ENCODE assay signal across 8 mouse cellular contexts in the genomic region with DNA sequence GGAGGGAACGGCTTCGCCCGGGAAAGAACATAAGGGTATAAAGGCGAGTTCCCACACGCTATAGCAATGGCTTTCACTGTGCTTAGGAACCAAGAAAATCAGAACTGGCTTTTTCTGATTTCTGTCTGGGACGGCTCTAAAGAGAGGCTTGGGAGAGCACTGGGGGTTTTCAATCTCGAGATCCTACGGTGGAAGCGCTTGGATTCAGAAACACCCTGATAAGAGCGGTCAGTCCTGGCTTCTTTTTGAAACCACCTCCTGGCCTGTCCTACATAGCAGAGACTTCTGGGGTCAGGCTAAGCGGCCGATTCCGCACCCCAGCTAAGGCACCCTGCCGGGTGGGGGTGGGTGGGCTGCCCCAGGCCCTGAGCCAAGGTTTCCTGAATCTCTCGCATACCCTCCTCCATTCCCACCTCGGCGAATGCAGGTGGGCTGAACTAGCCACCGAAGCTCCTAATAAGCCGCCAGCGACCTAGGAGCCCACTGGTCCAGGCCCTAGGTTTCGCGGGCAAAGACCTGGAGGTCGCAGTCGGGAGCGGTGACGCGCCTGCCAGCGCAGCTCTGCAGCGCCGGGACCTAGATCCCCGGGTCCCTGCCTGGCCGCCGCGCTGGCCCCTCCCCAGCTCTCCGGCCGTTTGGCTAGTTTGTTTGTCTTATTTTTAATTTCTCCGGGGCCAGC. TPM values are rescaled to one million over a fixed set of nuclear protein-coding genes. Genes with fewer than 3 reads are reported as not detected.
A peak's percentile ranks its signal among the peaks of the same experiment; 100 is the strongest.
DNase-seq lines count a peak whose midpoint lies in the region; ATAC-seq and TF ChIP-seq lines count a peak whose summit lies in the region.

No protein-coding gene starts in this region.

- H3K27ac ChIP-seq in cerebellum, adult 2 months (ENCODE audit: insufficient read depth, low read length), result peak overlapping the region; percentile 96
- peak overlapping the region; percentile 93 for H3K27ac ChIP-seq in intestine, embryonic 16.5 days (ENCODE audit: low read length)

- H3K9ac ChIP-seq in intestine, embryonic 16.5 days (ENCODE audit: low read depth, low read length), result peak overlapping the region; percentile 94

- H3ac ChIP-seq in myocyte (ENCODE audit: control insufficient read depth, insufficient read length), result peak overlapping the region; percentile 93

- intact Hi-C loops in left cerebral cortex, postnatal 4 days (cut with DNase I), result no loop called here

- TF ChIP-seq CTCF in cerebellum, adult 2 months (IDR thresholded peaks at IDR 0.05; ENCODE audit: borderline replicate concordance, insufficient read depth, low read depth, low read length), result no peak

- no peaks in the 10 kb centered on the region for H3K4me1 ChIP-seq in cerebellum, adult 2 months (ENCODE audit: control insufficient read depth, insufficient read depth, low read length)
- peaks cover 28% of the 10 kb centered on the region for H3K4me1 ChIP-seq in intestine, embryonic 16.5 days (ENCODE audit: control insufficient read depth, insufficient read depth, low read length)

- peak overlapping the region; percentile 98 for H3K4me2 ChIP-seq in intestine, embryonic 16.5 days (ENCODE audit: low read depth, low read length)
- H3K4me2 ChIP-seq in myocyte (ENCODE audit: low read depth), result peak overlapping the region; percentile 86

- no peak for TF ChIP-seq POLR2A in cerebellum, adult 2 months (IDR thresholded peaks at IDR 0.05; ENCODE audit: borderline replicate concordance, insufficient read depth, low read length)
- TF ChIP-seq POLR2A in myocyte (IDR thresholded peaks at IDR 0.05; ENCODE audit: insufficient read length, low read depth), result peak; percentile 7

- H3K9me3 ChIP-seq in intestine, embryonic 16.5 days (ENCODE audit: control insufficient read depth, low read length), result no peaks in the 10 kb centered on the region

- H3K4me3 ChIP-seq in cerebellum, adult 2 months (replicated peaks; ENCODE audit: insufficient read depth, low read depth, low read length), result peak overlapping the region; percentile 76
- H3K4me3 ChIP-seq in intestine, embryonic 16.5 days (ENCODE audit: low read length), result peak overlapping the region; percentile 77
- H3K4me3 ChIP-seq in myocyte, result peak overlapping the region; percentile 100

- no peaks in the 10 kb centered on the region for H3K36me3 ChIP-seq in intestine, embryonic 16.5 days (ENCODE audit: control insufficient read depth, insufficient read depth, low read length)
- H3K36me3 ChIP-seq in myocyte (ENCODE audit: control insufficient read depth, insufficient read depth), result peaks cover 7% of the 10 kb centered on the region

- 2% methylated on average over 37 of the region's 37 CpGs for WGBS in cerebellum, adult 2 months
- WGBS in intestine, embryonic 16.5 days, result 6% methylated on average over 37 of the region's 37 CpGs

- peak; percentile 13; the same call in 1 of the 2 replicates for ATAC-seq in intestine, embryonic 16.5 days

- H3K27me3 ChIP-seq in cerebellum, adult 2 months (ENCODE audit: control insufficient read depth, insufficient read depth, low read length), result no peaks in the 10 kb centered on the region
- no peaks in the 10 kb centered on the region for H3K27me3 ChIP-seq in intestine, embryonic 16.5 days (replicated peaks; ENCODE audit: control insufficient read depth, insufficient read depth, low read length)
- H3K27me3 ChIP-seq in myocyte (ENCODE audit: control insufficient read depth, insufficient read depth, insufficient read length), result no peaks in the 10 kb centered on the region

- peaks cover 42% of the 10 kb centered on the region for H3K79me2 ChIP-seq in myocyte (ENCODE audit: control insufficient read depth, insufficient read depth)

- DNase-seq in cerebellum, adult 2 months, result no peak
- DNase-seq in cerebellum, postnatal 36 days, result no peak
- DNase-seq in thymus, postnatal 25 days, result peak; percentile 24
- DNase-seq in thymus, postnatal 4 days, result no peak
- no peak for DNase-seq in right cerebral cortex, postnatal 4 days
- DNase-seq in left cerebral cortex, postnatal 4 days, result no peak

TF ChIP-seq in myocyte, 11 proteins besides CTCF, POLR2A, EP300 and RAD21:
- TF ChIP-seq MYOG (IDR thresholded peaks at IDR 0.05; ENCODE audit: control insufficient read depth in 1 of 3, insufficient read depth in 1 of 3, insufficient read length in 2 of 3, low read depth in 2 of 3), result no peak
- TF ChIP-seq USF1 (IDR thresholded peaks at IDR 0.05; ENCODE audit: low read depth), result no peak
- no peak for TF ChIP-seq MAX (IDR thresholded peaks at IDR 0.05; ENCODE audit: low read depth)
- TF ChIP-seq REST (IDR thresholded peaks at IDR 0.05; ENCODE audit: insufficient read depth, insufficient read length), result no peak
- TF ChIP-seq POLR2AphosphoS2 (IDR thresholded peaks at IDR 0.05; ENCODE audit: insufficient read length, low read depth), result no peak
- TF ChIP-seq TCF3 (IDR thresholded peaks at IDR 0.05; ENCODE audit: insufficient read length, low read depth), result no peak

RNA-seq across cellular contexts. Expression of a gene that starts 0.6 kb away (rescaled TPM):
- polyA plus RNA-seq in cerebellum, adult 2 months (2012; rRNA removed), result 45.6 and 52.7 TPM in 2 replicates
- 10.6 and 12.4 TPM in 2 replicates for polyA plus RNA-seq in intestine, embryonic 16.5 days (2015; fragmentation: Nextera tagmentation; extraction: Ambion mirVana)
- 27.7 TPM for polyA plus RNA-seq in myocyte (2012; fragmentation: generic; extraction: Trizol)
- 10 to 100 TPM; 55.5 to 62.2 TPM for total RNA-seq in left cerebral cortex, postnatal 4 days (2021)

RNA-seq across cellular contexts. Expression of a gene that starts 21.3 kb away (rescaled TPM):
- 30.5 and 32.5 TPM in 2 replicates for polyA plus RNA-seq in cerebellum, adult 2 months (2012; rRNA removed)
- polyA plus RNA-seq in intestine, embryonic 16.5 days (2015; fragmentation: Nextera tagmentation; extraction: Ambion mirVana), result 8.1 and 9.5 TPM in 2 replicates
- 2.2 TPM for polyA plus RNA-seq in myocyte (2012; fragmentation: generic; extraction: Trizol)
- total RNA-seq in left cerebral cortex, postnatal 4 days (2021), result 10 to 100 TPM; 24.5 to 29.3 TPM
